Comparison of ENCODE assay signal across 16 mouse cellular contexts in the genomic region with DNA sequence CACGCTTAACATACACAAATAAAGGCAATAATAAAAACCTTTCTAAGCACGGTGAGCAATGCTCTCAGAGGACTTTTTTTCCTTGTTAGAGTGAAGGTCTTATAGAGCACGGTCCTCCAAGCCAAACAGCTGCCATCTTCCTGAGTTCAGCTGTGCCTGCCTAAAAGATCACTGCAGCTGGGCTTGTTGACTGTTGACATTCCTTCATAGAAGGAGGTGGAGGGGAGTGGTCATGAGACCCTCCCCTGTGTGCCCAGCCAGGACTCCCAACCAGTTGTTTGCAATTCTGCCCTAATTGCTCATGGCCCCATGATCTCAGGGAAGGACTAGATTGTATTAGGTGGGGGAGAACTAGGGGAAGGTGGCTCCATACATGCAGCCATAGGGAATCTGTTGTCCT.
"Had no signal": no experiment of that assay in that cellular context is flagged by ENCODE, and none has a peak within 500 bp of the region (broad histone marks: within the 10 kb centered on the region; RNA-seq: fewer than 3 reads in every experiment).

No protein-coding gene starts in this region.

- H3K4me3 ChIP-seq: neural tube, embryonic 13.5 days; neural tube, embryonic 15.5 days; stomach, embryonic 15.5 days had no signal

- DNase-seq: retina, postnatal 1 day; right cerebral cortex, adult 18-20 months; right cerebral cortex, postnatal 14 days; right cerebral cortex, postnatal 25 days; right cerebral cortex, postnatal 4 days; spleen, adult 18-20 months; thymus, adult 18-20 months; thymus, adult 2 months; thymus, postnatal 14 days; thymus, postnatal 25 days; thymus, postnatal 36 days; thymus, postnatal 4 days had no signal

- H3K9me3 ChIP-seq: neural tube, embryonic 13.5 days; neural tube, embryonic 15.5 days; stomach, embryonic 15.5 days had no signal

- H3K9ac ChIP-seq: neural tube, embryonic 13.5 days; neural tube, embryonic 15.5 days; stomach, embryonic 15.5 days had no signal

- H3K36me3 ChIP-seq: neural tube, embryonic 13.5 days; neural tube, embryonic 15.5 days; stomach, embryonic 15.5 days had no signal

- H3K27me3 ChIP-seq: neural tube, embryonic 13.5 days; neural tube, embryonic 15.5 days; stomach, embryonic 15.5 days had no signal

- H3K27ac ChIP-seq: neural tube, embryonic 13.5 days; neural tube, embryonic 15.5 days; stomach, embryonic 15.5 days; stomach, postnatal 0 days had no signal

- H3K4me1 ChIP-seq: neural tube, embryonic 15.5 days; stomach, embryonic 15.5 days had no signal

- H3K4me2 ChIP-seq: neural tube, embryonic 13.5 days; neural tube, embryonic 15.5 days; stomach, embryonic 15.5 days had no signal
